Mouse (Mus musculus): ENCODE results near the gene Slc25a33. TPM values are rescaled to one million over a fixed set of nuclear protein-coding genes. Genes with fewer than 3 reads are reported as not detected.
A peak's percentile ranks its signal among the peaks of the same experiment; 100 is the strongest.

Gene Slc25a33
- polyA plus RNA-seq, 1 experiment from 2014 or later = 31.8 TPM

GRCm38 (mm10) chr4:149734246-149734645 lies 39.8 kb downstream of the Slc25a33 start:
- Histone ChIP-seq H3K4me3 (no peak overlapping the region), H3K9me3 (no peaks in the 10 kb centered on the region), H3K4me1 (replicated peaks) (peaks cover 75% of the 10 kb centered on the region), H3K4me2 (peak overlapping the region; percentile 42), H3K9ac (peak overlapping the region; percentile 22), H3K27ac (replicated peaks) (peak overlapping the region; percentile 83), H3K36me3 (peaks cover 26% of the 10 kb centered on the region), H3K27me3 (no peaks in the 10 kb centered on the region)
- no peak for ATAC-seq (ENCODE audit: low read depth)
- WGBS = 80% methylated on average over 6 of the region's 6 CpGs

DNA sequence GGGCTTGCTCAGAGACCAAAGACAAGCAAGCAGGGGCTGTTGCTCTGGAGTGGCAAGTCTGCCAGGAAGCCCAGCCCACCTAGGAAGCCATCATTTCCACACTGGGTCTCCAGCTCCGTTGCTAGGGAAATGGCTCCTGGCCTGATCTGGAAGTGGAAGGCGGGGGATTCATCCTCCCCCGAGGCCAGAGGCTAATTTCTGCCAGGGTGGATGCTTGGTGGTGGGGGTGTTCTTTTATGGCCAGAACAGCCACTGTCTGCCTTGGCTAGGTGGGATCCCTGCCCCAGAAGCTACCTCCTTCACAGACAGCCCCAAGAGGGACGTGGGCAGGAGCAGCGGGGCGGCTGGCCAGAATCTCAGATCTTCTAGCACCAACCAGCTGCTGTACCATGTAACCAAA lies 40.3 kb downstream of the Slc25a33 start:
- peaks cover 80% of the 10 kb centered on the region for H3K4me1 ChIP-seq (replicated peaks)
- no peaks in the 10 kb centered on the region for H3K27me3 ChIP-seq
- peak overlapping the region; percentile 1; the same call in 1 of the 2 replicates for H3K4me3 ChIP-seq
- WGBS = 24% methylated on average over 6 of the region's 6 CpGs
- peaks cover 31% of the 10 kb centered on the region for H3K36me3 ChIP-seq
- peak overlapping the region; percentile 42 for H3K4me2 ChIP-seq
- peak overlapping the region; percentile 22 for H3K9ac ChIP-seq
- ATAC-seq (ENCODE audit: low read depth) = no peak
- H3K27ac ChIP-seq (replicated peaks) = peak overlapping the region; percentile 83
- no peaks in the 10 kb centered on the region for H3K9me3 ChIP-seq

DNA sequence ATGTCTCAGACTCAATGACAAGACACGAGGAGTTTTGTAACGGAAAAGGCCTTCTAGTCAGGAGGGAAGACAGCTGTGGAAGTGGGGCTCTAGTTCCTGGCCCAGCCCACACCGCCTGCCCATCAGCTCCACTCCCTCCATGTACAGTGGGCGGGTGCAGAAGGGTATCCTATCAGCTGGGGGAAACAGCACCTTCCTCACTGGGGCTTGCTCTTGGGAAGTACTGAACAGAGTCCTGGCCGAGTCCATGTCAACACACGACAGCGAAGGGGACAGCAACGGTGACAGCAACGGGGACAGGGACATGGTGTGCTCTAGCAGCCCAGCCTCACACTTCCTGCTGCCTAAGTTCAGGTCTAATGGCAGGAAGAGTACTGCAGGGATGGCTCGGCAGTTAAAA lies 41.3 kb downstream of the Slc25a33 start:
- Histone ChIP-seq H3K4me1 (replicated peaks) (peaks cover 74% of the 10 kb centered on the region), H3K9me3 (no peaks in the 10 kb centered on the region), H3K27ac (replicated peaks) (peak overlapping the region; percentile 83; the same call in 1 of the 2 replicates), H3K36me3 (peaks cover 38% of the 10 kb centered on the region), H3K27me3 (no peaks in the 10 kb centered on the region), H3K4me2 (peak overlapping the region; percentile 42), H3K9ac (no peak overlapping the region), H3K4me3 (no peak overlapping the region)
- ATAC-seq (ENCODE audit: low read depth) = no peak
- 80% methylated on average over 10 of the region's 10 CpGs for WGBS

DNA sequence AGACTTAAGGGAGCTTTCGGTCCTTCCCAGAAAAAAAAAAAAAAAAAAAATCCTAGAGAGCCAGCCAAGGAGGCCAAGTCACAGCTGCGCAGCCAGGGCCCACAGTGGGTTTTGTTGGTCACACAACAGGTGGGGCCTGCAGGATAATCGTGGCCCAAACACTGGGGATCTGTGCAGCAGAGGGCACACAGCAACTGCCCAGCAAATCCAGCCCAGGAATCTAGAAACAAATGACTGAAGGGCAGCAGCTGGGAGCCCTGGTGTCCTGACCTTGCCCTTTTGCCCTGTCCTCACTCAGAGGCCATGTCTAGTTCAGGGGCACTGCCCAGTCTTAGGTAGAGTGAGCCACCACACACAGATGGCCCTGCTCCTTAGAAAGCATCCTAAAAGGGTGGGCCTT lies 41.8 kb downstream of the Slc25a33 start:
- H3K4me2 ChIP-seq = no peak overlapping the region
- no peaks in the 10 kb centered on the region for H3K9me3 ChIP-seq
- peaks cover 43% of the 10 kb centered on the region for H3K36me3 ChIP-seq
- H3K27ac ChIP-seq (replicated peaks) = peak overlapping the region; percentile 83; the same call in 1 of the 2 replicates
- WGBS = 81% methylated on average over 3 of the region's 3 CpGs
- no peak overlapping the region for H3K4me3 ChIP-seq
- H3K9ac ChIP-seq = no peak overlapping the region
- peaks cover 73% of the 10 kb centered on the region for H3K4me1 ChIP-seq (replicated peaks)
- no peaks in the 10 kb centered on the region for H3K27me3 ChIP-seq
- ATAC-seq (ENCODE audit: low read depth) = no peak

GRCm38 (mm10) chr4:149730827-149731226 lies 43.2 kb downstream of the Slc25a33 start:
- 0 out of 2 replicates have a peak overlapping the region, but pooled peaks have one; percentile 5 for H3K27ac ChIP-seq (replicated peaks)
- H3K36me3 ChIP-seq = peaks cover 58% of the 10 kb centered on the region
- WGBS = 78% methylated on average over 7 of the region's 7 CpGs
- H3K9ac ChIP-seq = no peak overlapping the region
- peaks cover 59% of the 10 kb centered on the region for H3K4me1 ChIP-seq (replicated peaks)
- H3K4me2 ChIP-seq = no peak overlapping the region
- H3K27me3 ChIP-seq = no peaks in the 10 kb centered on the region
- no peak for ATAC-seq (ENCODE audit: low read depth)
- H3K9me3 ChIP-seq = no peaks in the 10 kb centered on the region
- no peak overlapping the region for H3K4me3 ChIP-seq

GRCm38 (mm10) chr4:149728810-149729209 lies 45.3 kb downstream of the Slc25a33 start:
- Histone ChIP-seq H3K4me1 (replicated peaks) (peaks cover 48% of the 10 kb centered on the region), H3K4me3 (no peak overlapping the region), H3K9me3 (no peaks in the 10 kb centered on the region), H3K9ac (no peak overlapping the region), H3K27me3 (no peaks in the 10 kb centered on the region), H3K36me3 (peaks cover 76% of the 10 kb centered on the region), H3K27ac (replicated peaks) (no peak overlapping the region), H3K4me2 (no peak overlapping the region)
- no peak for ATAC-seq (ENCODE audit: low read depth)
- WGBS = 76% methylated on average over 8 of the region's 8 CpGs

DNA sequence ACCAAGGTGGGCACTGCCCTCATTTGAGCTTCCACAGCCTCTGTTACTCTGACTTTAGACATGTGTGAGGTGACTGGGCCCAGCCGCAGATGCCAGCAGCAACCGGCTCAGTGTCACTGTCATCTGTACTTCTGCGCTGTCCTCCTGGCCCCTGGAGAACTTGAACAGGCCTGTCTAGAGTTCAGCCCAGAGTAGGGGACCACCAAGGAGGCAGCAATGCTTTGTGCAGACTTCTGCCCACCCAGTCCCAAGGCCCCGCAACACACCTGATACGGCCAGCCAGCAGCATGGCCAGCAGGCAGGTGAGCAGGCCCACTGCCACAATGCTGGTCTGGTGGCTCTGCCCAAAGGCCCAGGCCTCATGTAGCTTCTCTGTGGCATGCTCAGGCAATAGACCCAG lies 46.4 kb downstream of the Slc25a33 start:
- ATAC-seq (ENCODE audit: low read depth) = no peak
- H3K36me3 ChIP-seq = peaks cover 84% of the 10 kb centered on the region
- no peak overlapping the region for H3K4me2 ChIP-seq
- H3K9me3 ChIP-seq = no peaks in the 10 kb centered on the region
- 94% methylated on average over 5 of the region's 5 CpGs for WGBS
- H3K27ac ChIP-seq (replicated peaks) = no peak overlapping the region
- H3K9ac ChIP-seq = no peak overlapping the region
- no peak overlapping the region for H3K4me3 ChIP-seq
- H3K27me3 ChIP-seq = no peaks in the 10 kb centered on the region
- H3K4me1 ChIP-seq (replicated peaks) = peaks cover 48% of the 10 kb centered on the region

- Histone ChIP-seq H3K9me3 (no peaks in the 10 kb centered on the region), H3K27me3 (no peaks in the 10 kb centered on the region), H3K4me3 (no peak overlapping the region), H3K36me3 (peaks cover 90% of the 10 kb centered on the region), H3K9ac (no peak overlapping the region), H3K4me2 (no peak overlapping the region), H3K4me1 (replicated peaks) (peaks cover 37% of the 10 kb centered on the region), H3K27ac (replicated peaks) (no peak overlapping the region)
- WGBS = 74% methylated on average over 15 of the region's 15 CpGs
- no peak for ATAC-seq (ENCODE audit: low read depth)
Measured at GRCm38 (mm10) chr4:149725661-149726350, 48.3 kb downstream of the Slc25a33 start.

DNA sequence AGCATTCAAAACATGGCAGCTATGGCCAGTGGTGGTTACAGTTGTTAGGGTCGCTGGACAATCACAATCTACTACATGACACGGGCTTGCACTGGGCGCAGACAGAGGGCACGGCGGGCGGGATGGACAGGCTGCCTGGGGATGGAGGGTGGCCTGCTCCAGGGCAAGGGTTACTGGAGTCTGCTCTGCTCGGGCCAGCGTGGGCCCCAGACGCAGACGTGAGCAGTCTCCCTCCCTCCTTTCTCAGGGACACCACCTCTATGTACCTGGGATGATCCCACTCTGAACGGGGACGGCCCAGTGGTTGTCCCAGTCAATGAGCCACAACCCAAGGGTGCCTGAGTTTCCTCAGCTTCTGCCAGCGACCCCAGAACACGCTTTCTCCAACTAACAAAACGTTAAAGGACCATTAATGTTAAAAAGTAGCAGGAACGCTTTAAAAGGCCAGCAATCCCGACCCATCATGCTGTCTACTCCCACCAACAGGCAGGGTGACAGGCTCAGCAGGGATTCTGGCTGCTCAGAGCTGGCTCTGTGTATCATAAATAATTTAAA lies 49.1 kb downstream of the Slc25a33 start:
- peaks cover 33% of the 10 kb centered on the region for H3K4me1 ChIP-seq (replicated peaks)
- no peak overlapping the region for H3K9ac ChIP-seq
- no peak for ATAC-seq (ENCODE audit: low read depth)
- peaks cover 90% of the 10 kb centered on the region for H3K36me3 ChIP-seq
- H3K4me2 ChIP-seq = no peak overlapping the region
- no peak overlapping the region for H3K4me3 ChIP-seq
- H3K27me3 ChIP-seq = no peaks in the 10 kb centered on the region
- no peaks in the 10 kb centered on the region for H3K9me3 ChIP-seq
- 93% methylated on average over 17 of the region's 17 CpGs for WGBS
- peak overlapping the region; percentile 33; the same call in 1 of the 2 replicates for H3K27ac ChIP-seq (replicated peaks)

GRCm38 (mm10) chr4:149723855-149724731 lies 50.0 kb downstream of the Slc25a33 start:
- no peak overlapping the region for H3K4me3 ChIP-seq
- no peak for ATAC-seq (ENCODE audit: low read depth)
- H3K4me1 ChIP-seq (replicated peaks) = peaks cover 30% of the 10 kb centered on the region
- peaks cover 90% of the 10 kb centered on the region for H3K36me3 ChIP-seq
- 77% methylated on average over 17 of the region's 17 CpGs for WGBS
- no peaks in the 10 kb centered on the region for H3K9me3 ChIP-seq
- no peak overlapping the region for H3K4me2 ChIP-seq
- peak overlapping the region; percentile 33; the same call in 1 of the 2 replicates for H3K27ac ChIP-seq (replicated peaks)
- H3K9ac ChIP-seq = peak overlapping the region; percentile 26; the same call in 1 of the 2 replicates
- H3K27me3 ChIP-seq = no peaks in the 10 kb centered on the region

DNA sequence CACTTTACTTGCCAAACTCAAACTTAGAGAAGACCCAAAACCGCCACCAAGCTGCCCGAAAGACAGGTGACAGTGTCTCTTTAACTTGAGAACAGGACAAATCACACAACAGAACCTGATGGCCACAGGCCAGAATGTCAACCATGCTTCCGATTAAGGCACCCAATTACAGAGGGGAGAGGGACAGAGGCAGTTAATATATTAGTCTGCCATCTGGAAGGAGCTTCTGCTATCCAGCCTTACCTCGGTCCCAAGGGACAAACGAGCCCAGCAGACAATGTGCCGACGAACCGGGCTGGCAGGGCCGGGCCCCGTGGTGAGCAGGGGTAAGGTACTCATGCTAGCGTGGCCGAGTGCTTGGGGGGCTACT lies 51.1 kb downstream of the Slc25a33 start:
- Histone ChIP-seq H3K27me3 (no peaks in the 10 kb centered on the region), H3K9ac (no peak overlapping the region), H3K36me3 (peaks cover 92% of the 10 kb centered on the region), H3K9me3 (no peaks in the 10 kb centered on the region), H3K4me2 (no peak overlapping the region), H3K4me3 (no peak overlapping the region), H3K4me1 (replicated peaks) (peaks cover 27% of the 10 kb centered on the region), H3K27ac (replicated peaks) (peak overlapping the region; percentile 49)
- WGBS = 66% methylated on average over 12 of the region's 12 CpGs
- no peak for ATAC-seq (ENCODE audit: low read depth)
